Mouse (Mus musculus): ENCODE results near the gene Tmem229b. TPM values are rescaled to one million over a fixed set of nuclear protein-coding genes. Genes with fewer than 3 reads are reported as not detected.
"Not testable (repeated sequence)": the region's sequence is repeated elsewhere in the genome, so short reads cannot be mapped to it uniquely, and the experiment has no call there.

Tmem229b gene
- total RNA-seq, 2 experiments from 2014 or later = 8.5 to 22.1 TPM

DNA sequence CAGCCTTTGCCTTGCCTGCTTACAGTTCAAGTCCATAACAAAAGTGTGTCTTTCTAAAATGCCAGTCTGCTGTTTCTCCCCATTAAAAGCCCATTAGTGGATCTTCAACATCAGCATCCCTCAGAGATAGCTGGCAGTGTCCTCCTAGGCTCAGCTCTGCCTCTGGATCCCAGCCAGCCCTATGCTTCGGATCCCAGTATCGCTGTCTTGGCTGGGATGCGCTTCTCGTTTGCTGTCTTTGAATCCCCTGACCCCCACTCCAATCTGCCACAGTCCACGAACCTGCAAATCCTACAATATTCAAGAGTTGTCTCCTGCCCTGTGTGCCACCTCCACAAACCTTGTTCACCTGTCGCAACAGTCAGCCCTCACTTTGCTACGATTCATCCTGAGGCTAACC is 36.7 kb downstream of the Tmem229b start:
- ATAC-seq (replicated peaks; ENCODE audit: low FRiP score, low TSS enrichment, poor library complexity, severe bottlenecking) = no peak

DNA sequence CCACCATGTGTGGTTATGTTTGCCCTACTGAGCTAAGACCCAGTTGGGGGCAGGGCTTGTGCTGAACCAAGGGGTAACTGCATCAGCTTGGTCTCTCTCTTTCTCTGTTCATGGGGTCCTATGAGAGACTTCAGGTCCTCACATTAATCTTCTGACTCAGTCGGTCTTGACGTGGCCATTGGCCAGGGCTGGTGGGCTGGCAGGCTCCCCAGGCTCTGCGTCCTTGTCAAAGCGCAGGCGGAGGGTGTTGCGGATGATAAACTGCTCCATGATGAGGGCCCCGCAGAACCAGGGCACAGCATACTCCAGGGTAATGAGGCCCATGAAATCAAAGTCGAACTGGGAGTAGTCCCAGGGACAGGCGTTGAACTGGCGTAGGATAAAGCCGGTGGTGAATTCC is 42.9 kb downstream of the Tmem229b start:
- ATAC-seq (replicated peaks; ENCODE audit: low FRiP score, low TSS enrichment, poor library complexity, severe bottlenecking) = not testable (repeated sequence)

DNA sequence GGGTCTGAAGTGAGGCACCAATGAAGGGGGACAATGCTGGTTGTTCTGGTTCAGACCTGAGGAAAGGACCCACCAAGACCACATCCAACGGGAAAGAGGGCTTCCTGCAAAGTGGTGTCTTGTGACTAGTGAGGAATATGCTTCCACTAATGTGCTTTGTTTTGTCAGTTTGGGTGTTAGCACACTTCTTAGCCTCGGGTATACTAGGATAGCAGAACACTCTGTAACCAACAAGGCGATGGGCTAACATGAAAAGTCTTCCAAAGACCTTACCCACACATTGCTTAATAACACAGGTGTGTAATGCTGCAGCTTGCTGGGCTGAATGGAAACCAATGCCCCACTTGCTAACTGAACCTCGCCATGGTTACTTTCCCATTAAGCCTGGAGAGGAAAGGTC is 51.0 kb downstream of the Tmem229b start:
- ATAC-seq (replicated peaks; ENCODE audit: low FRiP score, low TSS enrichment, poor library complexity, severe bottlenecking) = no peak

DNA sequence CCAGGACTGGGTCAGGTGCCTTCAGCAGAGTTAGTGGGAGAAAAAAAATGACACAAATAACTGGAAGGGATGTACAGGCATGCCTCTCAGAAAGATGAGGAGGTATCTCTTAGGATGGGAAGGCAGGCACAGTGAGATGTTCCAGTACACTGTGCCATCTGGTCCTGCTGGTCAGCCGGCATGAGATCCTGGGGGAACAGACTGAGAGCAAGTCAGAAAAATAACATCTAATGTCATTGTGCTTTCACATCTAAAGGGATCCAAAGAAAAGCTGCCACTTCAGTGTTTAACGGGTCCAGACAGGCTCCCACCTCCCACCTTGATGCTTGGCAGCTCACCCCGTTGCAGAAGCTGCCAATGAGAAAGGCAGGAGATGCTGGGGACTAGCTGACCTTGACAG is 54.9 kb downstream of the Tmem229b start:
- no peak for ATAC-seq (replicated peaks; ENCODE audit: low FRiP score, low TSS enrichment, poor library complexity, severe bottlenecking)

DNA sequence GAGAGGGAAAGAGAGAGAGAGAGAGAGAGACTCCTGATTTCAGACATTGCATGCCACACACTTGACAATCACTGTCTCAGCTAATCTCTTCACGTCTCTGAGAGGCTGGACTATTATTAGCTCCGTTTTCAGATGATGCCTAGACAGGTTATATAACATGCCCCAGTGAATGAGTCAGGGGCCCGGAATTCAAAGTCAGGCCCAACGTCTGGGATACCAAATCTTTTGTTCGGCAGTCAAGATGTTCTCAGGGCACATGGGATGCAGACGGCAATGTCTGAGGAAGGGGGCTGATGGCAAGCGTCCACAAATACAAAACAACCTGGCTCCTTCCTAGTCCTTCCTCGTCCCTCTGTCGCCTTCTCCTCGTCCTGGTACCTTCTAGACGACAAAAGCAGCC is 55.4 kb downstream of the Tmem229b start:
- ATAC-seq (replicated peaks; ENCODE audit: low FRiP score, low TSS enrichment, poor library complexity, severe bottlenecking) = no peak

DNA sequence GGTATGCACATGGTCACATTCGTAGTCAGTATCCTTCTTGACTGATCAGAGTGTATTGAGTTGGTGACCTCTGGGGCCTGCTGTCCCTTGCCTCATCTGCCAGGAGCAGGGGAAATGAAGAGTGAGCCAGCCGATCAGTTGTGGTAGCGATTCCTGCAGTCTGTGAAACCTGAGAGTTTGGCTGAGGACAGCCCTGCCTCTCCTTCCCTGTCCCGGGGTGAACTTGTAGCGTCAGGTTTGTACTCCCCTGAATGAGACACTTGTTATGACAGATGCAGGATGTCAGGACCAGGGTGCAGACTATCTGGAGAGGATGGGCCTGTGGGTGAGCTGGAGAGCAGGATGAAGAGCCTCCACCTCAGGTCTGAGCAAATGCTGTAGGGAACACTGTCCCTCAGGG is 59.8 kb downstream of the Tmem229b start:
- no peak for ATAC-seq (replicated peaks; ENCODE audit: low FRiP score, low TSS enrichment, poor library complexity, severe bottlenecking)

DNA sequence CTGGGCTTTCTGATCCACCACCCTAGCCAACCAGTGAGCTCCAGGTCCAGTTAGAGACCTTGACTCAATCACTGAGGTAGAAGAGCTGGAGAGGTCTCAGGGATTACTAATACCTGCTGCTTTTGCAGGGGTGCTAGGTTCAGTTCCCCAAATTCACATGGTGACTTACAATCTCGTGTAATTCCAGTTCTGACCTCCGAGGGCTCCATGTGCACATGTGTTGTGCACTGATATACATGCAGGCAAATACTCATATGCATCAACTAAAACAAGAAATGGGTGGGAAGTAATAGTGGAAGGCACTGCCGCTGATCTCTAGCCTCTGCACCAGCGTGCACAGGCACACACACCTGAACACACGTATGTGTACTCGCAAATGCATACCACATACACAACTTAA is 60.3 kb downstream of the Tmem229b start:
- ATAC-seq (replicated peaks; ENCODE audit: low FRiP score, low TSS enrichment, poor library complexity, severe bottlenecking) = peak; percentile 62

DNA sequence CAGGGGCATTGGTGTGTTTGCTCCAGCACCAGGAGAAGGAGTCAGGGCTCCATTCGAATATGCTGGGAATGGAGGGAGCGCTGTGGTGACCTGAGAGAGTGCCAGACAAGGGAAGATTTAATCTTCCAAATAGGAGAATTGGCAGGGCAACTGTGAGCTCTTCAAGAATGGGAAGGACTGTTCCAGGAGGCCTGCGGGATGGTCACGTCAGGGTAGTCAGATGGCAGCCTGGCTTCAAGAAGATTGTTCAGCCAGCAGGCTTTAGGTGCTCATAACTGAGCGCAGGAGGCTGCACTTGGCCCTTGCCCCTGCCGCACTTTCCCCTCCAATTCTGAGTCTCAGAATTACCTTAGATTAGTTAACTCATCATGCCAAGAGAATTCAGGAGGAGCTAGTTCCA is 64.5 kb downstream of the Tmem229b start:
- ATAC-seq (replicated peaks; ENCODE audit: low FRiP score, low TSS enrichment, poor library complexity, severe bottlenecking) = no peak

DNA sequence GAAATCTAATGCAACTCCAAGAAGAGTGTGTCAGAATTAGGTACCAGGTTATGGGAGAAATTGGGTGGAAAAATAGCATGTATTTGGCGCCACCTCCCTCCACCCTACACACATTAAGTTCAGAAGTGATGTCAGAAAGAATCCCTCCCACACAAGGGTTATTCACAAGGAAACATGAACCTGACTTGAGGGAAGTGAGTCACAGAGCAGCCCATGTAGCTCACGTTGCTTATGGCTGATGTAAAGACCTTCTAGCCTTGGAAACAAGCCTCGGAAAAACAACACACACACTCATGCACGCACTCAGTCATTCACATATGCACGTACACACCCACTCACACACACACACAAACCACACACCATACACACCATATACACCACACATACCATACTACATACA is 67.3 kb downstream of the Tmem229b start:
- ATAC-seq (replicated peaks; ENCODE audit: low FRiP score, low TSS enrichment, poor library complexity, severe bottlenecking) = no peak

DNA sequence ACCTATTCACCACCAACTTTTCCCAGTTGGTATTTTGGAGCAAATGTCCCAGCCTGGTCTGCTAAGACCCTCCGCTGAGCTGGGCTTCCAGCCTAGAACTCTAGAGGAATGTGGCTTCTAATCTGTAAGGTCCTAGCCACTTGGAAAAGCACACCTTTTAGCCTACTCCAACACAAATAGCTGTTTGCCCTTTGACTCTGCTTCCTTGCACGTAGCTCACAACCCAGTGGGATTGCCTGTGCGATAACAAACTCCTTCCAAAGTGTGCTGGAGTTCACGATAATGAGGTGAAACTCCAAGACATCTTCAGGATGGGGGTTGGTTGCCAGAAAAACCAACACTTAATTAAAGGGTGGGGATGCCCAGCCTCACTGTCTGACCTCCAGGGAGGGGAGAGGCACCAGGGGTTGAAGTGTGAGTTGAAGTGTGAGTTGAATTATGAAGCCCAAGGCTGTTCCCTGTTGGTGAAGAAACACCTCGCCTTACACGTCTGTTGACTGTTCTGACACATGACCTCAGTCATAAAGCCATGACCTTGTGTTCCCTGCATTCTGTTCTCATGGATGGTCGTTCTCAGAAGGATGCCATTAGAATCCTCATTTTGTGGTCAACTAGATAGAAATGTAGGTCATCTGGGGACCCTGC is 67.9 kb downstream of the Tmem229b start:
- ATAC-seq (replicated peaks; ENCODE audit: low FRiP score, low TSS enrichment, poor library complexity, severe bottlenecking) = no peak

DNA sequence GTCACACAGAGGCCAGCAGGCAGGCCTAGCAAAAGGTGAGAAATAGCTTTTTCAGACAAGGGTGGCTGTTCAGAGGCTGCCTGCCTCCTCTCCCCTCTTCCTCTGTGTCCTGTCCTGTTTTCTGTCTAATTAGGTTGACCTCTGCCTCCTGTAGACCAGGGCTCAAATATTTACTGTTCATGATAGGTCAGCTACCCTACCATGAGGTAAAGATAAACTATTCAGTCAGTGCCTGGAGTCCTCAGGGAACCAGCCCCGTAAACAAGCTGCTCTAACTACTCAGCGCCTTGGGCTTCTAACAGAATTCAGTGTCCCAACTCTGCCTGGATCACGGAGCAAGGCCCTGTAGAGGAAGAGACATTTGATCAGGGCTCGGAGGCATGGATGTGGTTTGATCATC is 70.9 kb downstream of the Tmem229b start:
- ATAC-seq (replicated peaks; ENCODE audit: low FRiP score, low TSS enrichment, poor library complexity, severe bottlenecking) = no peak

DNA sequence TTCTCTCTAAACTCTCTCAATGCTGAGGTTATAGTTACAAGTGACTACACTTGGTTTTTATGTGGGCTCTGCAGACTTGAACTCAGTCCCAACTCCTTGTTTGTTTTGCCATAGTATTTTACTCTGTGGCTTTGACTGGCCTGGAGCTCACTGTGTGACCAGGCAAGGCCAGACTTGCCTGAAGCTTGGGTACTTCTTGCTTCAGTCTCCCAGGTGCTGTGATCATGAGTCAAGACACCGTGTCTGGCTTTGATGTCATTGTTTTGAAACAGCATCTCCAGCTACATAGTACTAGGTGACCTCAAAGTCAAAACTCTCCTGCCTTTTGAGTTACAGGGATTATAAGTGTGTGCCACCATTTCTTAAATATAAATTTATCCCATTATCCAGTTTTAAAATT is 77.5 kb downstream of the Tmem229b start:
- no peak for ATAC-seq (replicated peaks; ENCODE audit: low FRiP score, low TSS enrichment, poor library complexity, severe bottlenecking)

DNA sequence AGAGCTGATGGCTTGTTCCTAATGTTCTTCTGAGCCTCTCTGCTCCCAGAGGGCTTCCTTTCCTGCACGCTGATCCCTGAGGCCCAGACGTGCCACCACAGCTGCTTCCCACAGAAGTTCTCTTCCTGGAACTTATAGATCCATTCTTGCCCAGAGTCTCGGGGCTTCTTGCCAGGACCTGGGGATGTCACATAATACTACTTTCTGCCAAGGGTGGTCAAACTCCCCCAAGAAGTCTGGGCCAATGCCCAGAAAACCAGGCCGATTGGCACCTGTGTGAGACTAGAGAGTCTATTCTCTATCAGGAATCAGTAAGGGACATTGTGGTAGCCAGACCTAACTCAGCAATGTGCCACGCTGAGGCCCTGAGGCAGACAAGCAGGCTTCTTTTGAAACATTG is 80.1 kb downstream of the Tmem229b start:
- ATAC-seq (replicated peaks; ENCODE audit: low FRiP score, low TSS enrichment, poor library complexity, severe bottlenecking) = no peak

DNA sequence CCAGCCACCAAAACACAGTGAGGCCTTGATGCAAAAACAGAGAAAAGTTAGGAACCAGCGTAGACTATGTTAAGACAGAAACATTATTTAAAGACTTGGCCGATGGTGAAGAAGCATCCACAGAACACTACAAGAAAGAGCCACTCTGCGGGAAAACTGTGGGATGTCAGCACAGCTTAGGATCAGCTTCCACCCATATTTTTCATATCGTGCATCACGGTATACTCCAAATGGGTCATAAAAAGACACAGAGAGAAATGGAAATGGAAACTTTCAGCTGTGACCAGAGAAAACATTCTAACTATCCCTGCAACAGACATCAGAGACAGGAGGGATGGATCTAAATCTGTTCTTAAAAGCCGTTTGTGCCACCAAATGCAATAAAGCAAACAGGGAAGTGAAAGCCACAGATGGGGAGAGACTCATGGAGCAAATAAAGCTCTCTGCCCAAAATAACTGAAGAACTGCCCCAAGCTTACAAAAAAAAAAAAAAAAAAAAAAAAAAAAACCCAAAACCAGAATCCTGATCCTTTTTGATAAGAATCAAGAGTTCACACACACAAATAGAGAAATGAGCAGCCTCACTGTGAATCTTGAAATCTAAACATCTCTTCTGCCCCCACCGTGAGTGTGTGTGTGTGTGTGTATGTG is 83.8 kb downstream of the Tmem229b start:
- no peak for ATAC-seq (replicated peaks; ENCODE audit: low FRiP score, low TSS enrichment, poor library complexity, severe bottlenecking)

DNA sequence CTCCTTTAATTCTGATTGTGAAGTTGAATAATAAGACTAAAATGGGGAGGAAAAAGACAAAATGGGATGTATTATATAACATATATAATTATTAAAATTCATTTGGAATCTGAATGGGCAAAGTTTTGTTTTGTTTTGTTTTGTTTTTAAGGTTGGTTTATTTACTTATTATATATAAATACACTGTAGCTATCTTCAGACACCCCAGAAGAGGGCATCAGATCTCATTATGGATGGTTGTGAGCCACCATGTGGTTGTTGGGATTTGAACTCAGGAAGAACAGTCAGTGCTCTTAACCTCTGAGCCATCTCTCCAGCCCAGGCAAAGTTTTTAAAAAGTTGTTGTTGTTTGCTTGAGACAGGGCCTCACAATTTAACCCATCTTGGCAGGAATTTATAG is 84.5 kb downstream of the Tmem229b start:
- not testable (repeated sequence) for ATAC-seq (replicated peaks; ENCODE audit: low FRiP score, low TSS enrichment, poor library complexity, severe bottlenecking)

DNA sequence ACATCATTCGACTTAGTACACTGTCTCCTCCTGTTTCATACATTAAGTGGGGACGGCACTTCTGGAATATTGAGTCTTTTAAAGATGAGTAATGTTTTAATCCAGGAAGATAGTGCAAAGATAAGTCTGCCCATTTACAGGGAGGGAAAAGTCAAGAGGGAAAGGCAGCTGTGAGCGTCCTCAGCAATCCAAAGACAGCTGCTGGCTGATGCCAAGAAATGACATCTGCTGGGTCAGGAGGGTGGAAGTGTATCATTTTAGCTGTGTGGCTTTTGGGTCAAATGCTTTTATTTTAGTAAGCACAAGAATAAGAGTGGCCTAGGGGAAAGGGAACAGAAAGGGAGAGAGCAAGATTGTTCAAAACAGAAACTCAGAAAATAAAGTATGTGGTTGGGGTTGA is 85.4 kb downstream of the Tmem229b start:
- no peak for ATAC-seq (replicated peaks; ENCODE audit: low FRiP score, low TSS enrichment, poor library complexity, severe bottlenecking)

DNA sequence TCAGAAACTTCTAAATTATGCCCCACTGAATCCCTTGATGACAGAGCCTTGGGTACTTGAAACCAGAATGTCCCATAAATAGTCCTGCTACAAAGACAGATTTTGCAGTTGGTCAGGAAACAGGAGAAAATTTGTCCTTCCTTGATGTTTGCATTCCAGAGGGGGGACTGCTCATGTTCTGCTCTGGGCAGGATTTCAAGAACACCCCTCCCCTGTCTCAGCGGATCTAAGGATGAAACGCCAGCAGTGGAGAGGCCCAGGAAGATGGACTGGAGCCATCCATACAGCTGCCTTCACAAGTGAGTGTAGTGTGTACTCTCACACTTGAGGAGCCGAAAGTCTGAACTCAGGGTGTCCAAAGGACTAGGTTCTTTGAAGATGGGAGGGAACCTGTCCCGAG is 86.0 kb downstream of the Tmem229b start:
- no peak for ATAC-seq (replicated peaks; ENCODE audit: low FRiP score, low TSS enrichment, poor library complexity, severe bottlenecking)

DNA sequence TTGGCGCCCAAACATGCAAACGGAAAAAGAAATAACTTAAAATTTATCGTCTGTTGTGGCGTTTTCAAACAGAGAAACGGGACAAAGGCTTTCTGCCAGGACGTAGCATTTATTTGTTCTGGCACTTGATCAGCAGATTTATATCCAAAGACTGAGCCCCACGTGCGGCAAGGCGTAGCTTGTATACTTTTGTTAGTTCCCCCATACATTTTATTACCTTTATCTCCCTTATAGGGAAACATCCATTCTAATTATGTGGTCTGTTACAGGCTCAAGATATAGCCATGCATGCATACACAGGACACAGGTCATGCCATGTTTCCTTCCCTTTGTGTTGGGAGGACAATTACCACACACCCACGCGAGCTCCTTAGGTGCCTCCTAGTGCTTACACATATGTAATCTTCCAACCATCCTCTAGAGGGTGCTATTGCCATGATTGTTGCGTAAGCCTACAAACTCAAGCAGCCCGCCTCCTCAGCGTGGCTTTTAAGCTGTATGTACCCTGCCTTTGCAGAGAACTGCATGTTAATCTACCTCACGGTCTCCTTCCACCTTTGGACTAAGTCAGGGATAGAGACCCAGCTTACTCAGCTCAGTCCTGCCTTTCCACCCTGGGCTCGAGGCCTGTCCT is 88.2 kb downstream of the Tmem229b start:
- peak; percentile 88 for ATAC-seq (replicated peaks; ENCODE audit: low FRiP score, low TSS enrichment, poor library complexity, severe bottlenecking)

DNA sequence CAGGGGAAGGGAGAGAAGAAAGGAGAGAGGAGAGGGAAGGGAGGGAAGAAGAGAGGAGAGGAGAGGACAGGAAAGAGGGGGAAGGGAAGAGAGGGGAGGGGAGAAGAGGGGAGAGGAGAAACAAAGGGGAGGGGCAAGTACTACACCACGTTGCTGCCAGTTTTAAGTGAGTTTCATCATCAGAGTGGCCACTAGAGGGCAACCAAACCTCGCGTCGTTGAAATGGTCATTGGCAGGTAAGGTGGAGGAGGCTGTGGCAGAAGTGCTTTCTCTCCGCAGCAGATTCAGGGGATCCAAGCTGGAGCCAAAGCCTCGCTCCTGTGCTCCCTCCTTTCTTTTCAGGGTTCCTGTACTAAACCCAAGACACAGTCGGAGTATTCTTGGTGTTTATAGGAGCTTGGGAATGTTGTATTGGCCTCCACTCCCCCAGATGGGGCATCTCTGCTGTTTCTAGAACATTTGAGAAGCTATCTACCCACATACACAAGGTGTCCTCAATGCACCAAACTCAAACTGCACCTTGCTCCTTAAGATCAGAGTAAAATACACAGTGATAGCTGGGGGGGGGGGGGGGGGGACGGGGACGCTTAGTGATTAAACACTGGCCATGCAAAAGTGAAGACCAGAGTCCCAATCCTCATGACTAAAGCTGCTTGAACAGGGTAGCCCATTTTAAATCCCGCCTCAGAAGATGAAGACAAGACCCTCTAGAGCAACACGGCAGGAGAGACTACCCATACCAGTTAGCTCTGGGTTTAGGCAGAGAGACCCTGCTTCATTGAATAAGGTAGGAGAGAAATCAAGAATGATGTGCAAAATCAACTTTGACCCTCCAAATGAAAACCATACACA is 89.0 kb downstream of the Tmem229b start:
- ATAC-seq (replicated peaks; ENCODE audit: low FRiP score, low TSS enrichment, poor library complexity, severe bottlenecking) = peak; percentile 82

DNA sequence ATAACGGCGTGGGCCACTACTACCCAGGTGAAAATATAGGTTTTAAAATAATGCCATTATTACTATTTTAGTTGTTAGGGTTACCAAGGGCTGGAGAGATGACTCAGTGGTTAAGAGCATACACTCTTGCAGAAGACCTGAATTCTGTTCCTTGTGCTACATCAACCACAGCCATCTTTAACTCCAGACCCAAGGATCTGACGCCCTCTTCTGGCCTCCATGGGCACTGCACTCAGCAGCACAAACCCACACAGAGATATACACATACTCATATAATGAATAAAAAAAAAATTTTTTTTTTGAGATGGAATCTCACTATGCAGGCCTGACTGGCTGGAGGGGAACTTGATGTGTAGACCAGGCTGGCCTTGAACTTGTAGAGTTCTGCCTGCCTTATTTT is 91.1 kb downstream of the Tmem229b start:
- no peak for ATAC-seq (replicated peaks; ENCODE audit: low FRiP score, low TSS enrichment, poor library complexity, severe bottlenecking)
